Mouse (Mus musculus) thymus, postnatal 36 days (tissue): ENCODE measurements around the gene Gm3383.
"Not testable (repeated sequence)": the region's sequence is repeated elsewhere in the genome, so short reads cannot be mapped to it uniquely, and the experiment has no call there.

Source experiments
- DNase-seq, 2 experiments: peaks; one replicate each; pipeline ENCODE4 v3.0.0; 2022; ENCODE audit warnings: mixed read lengths in 2 of 2

Gm3383 gene

DNA sequence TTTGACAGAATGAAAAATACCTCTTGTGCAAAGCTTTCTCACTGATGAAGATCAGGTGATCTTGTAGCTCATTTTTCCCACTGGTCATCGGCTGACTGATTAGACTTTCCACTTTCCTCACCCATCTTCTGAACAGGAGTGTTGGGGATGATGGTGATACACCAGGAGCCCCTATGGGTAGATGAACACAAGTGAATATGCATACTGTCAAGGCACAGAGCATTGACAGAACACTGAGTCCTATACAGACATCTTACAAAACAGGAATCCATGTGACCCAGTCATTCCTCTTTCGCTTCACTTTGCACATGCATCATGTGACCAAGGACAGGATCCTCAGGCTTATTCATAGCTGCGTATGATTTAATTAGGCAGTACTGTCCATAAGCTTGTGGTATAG is at the start of gene Gm3383:
Gene Gm3383 (minus strand): TSS at position 101 of the 400 bp plus-strand sequence.
- DNase-seq, result not testable (repeated sequence)

DNA sequence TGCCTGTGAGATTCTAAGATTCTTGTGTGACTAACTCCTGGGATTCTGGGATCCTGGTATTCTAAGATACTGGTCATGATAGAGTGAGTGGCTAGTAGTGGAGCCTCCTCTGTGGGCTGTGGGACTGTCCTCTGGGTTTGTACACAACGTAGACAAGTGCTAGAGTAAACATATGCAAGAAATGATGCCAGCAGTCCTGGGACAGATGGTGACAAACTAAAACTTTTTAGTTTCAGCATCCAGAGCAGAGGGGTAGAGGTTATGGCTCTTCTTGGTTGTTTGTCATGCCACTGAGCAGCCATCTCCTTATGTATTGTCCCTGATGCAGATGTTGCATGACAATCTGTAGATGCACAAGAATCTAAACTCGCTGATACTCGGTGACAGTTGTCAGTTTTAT is 48.1 kb upstream of the Gm3383 start:
- DNase-seq, result not testable (repeated sequence)

DNA sequence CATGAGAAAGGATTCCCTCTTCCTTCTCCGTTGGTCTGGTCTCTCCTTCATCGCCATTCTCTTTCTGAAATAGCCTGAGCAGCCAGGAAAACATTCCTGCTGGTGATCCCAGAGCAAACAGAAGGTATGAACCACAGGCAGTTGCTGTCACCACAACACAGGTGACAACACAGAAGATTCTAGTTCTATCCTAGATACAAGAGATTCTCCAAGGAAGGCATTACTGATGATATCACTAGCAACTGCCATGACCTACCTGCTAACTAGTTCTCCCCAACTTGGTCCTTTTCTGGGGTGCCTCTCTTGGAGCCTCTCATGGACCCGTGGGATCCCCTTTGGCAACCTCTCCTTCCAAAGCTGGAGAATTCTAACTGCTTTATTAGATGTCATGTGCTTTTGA is 22.4 kb upstream of the Gm3383 start, which contains the start of gene Gm3424:
Gene Gm3424 (minus strand): TSS at position 101 of the 400 bp plus-strand sequence.
- DNase-seq, result not testable (repeated sequence)

DNA sequence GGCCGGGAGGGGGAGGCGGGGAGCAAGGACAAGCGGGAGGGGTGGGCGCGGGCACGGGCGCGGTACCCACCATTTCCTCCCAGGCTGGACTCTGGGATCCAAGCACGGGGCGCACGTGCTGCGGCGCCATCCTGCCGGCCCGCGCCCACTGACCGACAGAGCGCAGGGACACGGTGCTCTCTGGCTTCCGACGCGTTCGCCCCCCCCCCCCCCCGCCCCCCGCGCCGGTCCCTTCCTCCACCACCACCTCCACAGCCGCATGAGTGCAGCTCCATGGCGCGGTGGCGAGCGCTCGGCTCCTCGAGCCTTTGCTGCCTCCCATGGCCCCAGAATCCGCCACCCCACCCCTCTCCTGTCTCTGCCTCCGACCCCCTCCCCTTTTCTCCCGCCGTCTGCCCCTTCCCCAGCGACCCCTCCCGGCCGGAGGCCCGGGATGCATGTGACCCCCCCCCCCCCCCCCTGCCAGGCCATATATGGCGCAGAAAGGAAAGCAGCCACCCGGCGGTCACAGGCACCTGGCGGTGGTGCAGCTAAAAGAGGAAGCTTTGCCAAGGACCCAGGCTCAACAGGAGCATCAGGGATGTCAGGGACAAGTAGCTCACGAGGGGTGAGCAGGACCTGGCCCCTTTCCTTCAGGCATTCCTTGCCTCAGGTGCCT is 5.0 kb upstream of the Gm3383 start:
- DNase-seq, result not testable (repeated sequence)

DNA sequence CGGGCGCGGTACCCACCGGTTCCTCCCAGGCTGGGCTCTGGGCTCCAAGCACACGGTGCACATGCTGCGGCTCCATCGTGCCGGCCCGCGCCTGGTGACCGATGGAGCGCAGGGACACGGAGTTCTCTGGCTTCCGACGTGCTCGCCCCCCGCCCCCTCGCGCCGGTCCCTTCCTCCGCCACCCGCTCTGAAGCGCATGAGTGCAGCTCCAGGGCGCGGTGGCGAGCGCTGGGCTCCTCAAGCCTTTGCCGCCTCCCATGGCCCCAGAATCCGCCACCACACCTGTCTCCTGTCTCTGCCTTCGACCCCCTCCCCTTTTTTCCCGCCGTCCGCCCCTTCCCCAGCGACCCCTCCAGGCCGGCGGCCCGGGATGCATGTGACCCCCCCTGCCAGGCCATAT is 66.3 kb downstream of the Gm3383 start, which contains the start of gene Gm3373:
Gene Gm3373 (minus strand): TSS at position 101 of the 400 bp plus-strand sequence.
- not testable (repeated sequence) for DNase-seq

DNA sequence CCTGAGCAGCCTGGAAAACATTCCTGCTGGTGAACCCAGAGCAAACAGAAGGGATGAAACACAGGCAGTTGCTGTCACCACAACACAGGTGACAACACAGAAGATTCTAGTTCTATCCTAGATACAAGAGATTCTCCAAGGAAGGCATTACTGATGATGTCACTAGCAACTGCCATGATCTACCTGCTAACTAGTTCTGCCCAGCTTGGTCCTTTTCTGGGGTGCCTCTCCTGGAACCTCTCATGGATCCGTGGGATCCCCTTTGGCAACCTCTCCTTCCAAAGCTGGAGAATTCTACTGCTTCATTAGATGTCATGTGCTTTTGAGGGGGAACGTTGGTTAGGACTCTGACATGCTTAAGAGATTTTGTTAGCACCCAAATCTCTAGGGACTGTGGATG is 120.4 kb downstream of the Gm3383 start, which contains the start of gene Gm9603:
Gene Gm9603 (minus strand): TSS at position 101 of the 400 bp plus-strand sequence.
- not testable (repeated sequence) for DNase-seq

DNA sequence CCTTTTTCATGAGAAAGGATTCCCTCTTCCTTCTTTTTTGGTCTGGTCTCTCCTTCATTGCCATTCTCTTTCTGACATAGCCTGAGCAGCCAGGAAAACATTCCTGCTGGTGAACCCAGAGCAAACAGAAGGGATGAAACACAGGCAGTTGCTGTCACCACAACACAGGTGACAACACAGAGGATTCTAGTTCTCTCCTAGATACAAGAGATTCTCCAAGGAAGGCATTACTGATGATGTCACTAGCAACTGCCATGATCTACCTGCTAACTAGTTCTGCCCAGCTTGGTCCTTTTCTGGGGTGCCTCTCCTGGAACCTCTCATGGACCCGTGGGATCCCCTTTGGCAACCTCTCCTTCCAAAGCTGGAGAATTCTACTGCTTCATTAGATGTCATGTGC is 174.9 kb downstream of the Gm3383 start, which contains the start of gene Gm8265:
Gene Gm8265 (minus strand): TSS at position 101 of the 400 bp plus-strand sequence.
- DNase-seq, result not testable (repeated sequence)
